Mouse (Mus musculus) hindbrain, embryonic 12.5 days (tissue): ENCODE measurements around the gene Defb42. TPM values are rescaled to one million over a fixed set of nuclear protein-coding genes. Genes with fewer than 3 reads are reported as not detected.

ENCODE experiments used
- ATAC-seq: fragments of 200-750 bp; cut with Nextera tagmentation; 2 replicates; pipeline ENCODE4 v1.8.0; 2017; ENCODE audit warnings: moderate TSS enrichment; ENCODE audit not compliant: low FRiP score
- H3K27ac ChIP-seq: fragments of 300-500 bp; sonication (generic); 2 replicates; pipeline ENCODE4 v1.5.1; 2016; ENCODE audit warnings: mild to moderate bottlenecking
- H3K27me3 ChIP-seq: fragments of 300-500 bp; sonication (generic); 2 replicates; pipeline ENCODE4 v1.6.1; 2016; ENCODE audit warnings: mild to moderate bottlenecking
- H3K36me3 ChIP-seq: fragments of 300-500 bp; sonication (generic); 2 replicates; pipeline ENCODE4 v1.6.1; 2016; ENCODE audit warnings: mild to moderate bottlenecking
- H3K4me1 ChIP-seq: fragments of 300-500 bp; sonication (generic); 2 replicates; pipeline ENCODE4 v1.6.1; 2016
- H3K4me2 ChIP-seq: fragments of 300-500 bp; sonication (generic); replicated peaks from 2 replicates; pipeline ENCODE4 v1.6.1; 2016; ENCODE audit warnings: mild to moderate bottlenecking
- H3K4me3 ChIP-seq: fragments of 300-500 bp; sonication (generic); 2 replicates; pipeline ENCODE4 v1.5.1; 2016; ENCODE audit warnings: mild to moderate bottlenecking
- H3K9ac ChIP-seq: fragments of 300-500 bp; sonication (generic); 2 replicates; pipeline ENCODE4 v1.6.1; 2016; ENCODE audit warnings: mild to moderate bottlenecking, moderate library complexity
- H3K9me3 ChIP-seq: fragments of 300-500 bp; sonication (generic); replicated peaks from 2 replicates; pipeline ENCODE4 v1.6.1; 2016; ENCODE audit warnings: mild to moderate bottlenecking
- WGBS: fragments of 180-500 bp; shearing (Covaris S2); methylation state at CpG from one replicate; pipeline ENCODE4 v1.1.7; 2016; 5-methylcytosine and 5-hydroxymethylcytosine counted together
- polyA plus RNA-seq: library from polyadenylated mRNA; unstranded; fragments of >200 nt; fragmentation: Nextera tagmentation; extraction: Ambion mirVana; gene quantifications from 2 replicates; pipeline ENCODE4 v1.2.1, GENCODE M21; 2016

The Defb42 gene
- 0.31 TPM in 1 of 2 replicates, not detected in the other for polyA plus RNA-seq

DNA sequence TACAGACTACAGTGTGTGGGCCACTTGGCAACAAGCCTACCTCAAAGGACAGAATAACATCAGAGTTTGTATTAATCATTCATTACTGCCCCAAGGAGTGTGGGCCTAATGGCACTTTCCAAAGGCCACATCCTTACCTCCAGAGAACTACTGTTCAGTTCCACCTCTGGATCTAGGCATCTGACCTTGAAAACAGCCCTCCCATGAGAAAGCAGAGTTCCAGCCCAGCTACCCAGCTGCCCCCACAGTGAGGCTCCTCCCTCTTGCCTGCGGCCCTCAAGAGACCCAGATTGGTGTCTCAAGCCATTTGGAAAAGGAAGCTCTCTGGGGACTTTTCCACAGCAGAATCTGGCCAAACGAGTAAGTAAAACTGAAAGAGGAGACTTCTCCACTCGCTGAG is at the start of gene Defb42:
Gene Defb42, plus strand, starts transcription at position 301 of the 400 bp plus-strand sequence.
- WGBS, result 80% methylated on average over 3 of the region's 3 CpGs

DNA sequence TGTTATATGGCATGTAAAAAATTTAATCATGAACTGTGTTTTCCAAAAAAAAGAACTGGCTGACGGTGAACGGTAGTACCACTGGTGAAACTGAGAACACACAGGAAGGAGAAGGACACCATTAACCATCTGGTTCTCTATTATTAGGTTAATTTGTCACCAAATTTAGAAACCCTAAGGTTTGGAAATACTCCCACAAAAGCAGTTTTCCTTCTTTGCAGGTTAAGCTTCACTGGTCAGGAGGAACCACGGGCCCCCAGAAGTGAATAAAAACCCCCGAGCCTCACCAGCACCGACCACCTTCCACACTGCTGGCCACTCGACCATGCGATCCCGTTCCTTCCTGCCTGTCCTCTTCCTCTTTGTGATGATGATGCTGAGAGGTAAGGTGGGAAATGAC is 49.0 kb upstream of the Defb42 start, which contains the start of gene Defb47:
Gene Defb47, plus strand, starts transcription at position 301 of the 400 bp plus-strand sequence.
- no peaks in the 10 kb centered on the region for H3K9me3 ChIP-seq

More for the DNA sequence above, at the start of gene Defb42:
- no peaks in the 10 kb centered on the region for H3K4me1 ChIP-seq
- H3K9me3 ChIP-seq, result no peaks in the 10 kb centered on the region
- no peaks in the 10 kb centered on the region for H3K36me3 ChIP-seq
- no peak within 1 kb of the TSS for H3K4me2 ChIP-seq
- H3K27ac ChIP-seq, result no peak within 1 kb of the TSS
- no peaks in the 10 kb centered on the region for H3K27me3 ChIP-seq
- no peak for ATAC-seq
- H3K9ac ChIP-seq, result no peak within 1 kb of the TSS
- no peak within 1 kb of the TSS for H3K4me3 ChIP-seq

DNA sequence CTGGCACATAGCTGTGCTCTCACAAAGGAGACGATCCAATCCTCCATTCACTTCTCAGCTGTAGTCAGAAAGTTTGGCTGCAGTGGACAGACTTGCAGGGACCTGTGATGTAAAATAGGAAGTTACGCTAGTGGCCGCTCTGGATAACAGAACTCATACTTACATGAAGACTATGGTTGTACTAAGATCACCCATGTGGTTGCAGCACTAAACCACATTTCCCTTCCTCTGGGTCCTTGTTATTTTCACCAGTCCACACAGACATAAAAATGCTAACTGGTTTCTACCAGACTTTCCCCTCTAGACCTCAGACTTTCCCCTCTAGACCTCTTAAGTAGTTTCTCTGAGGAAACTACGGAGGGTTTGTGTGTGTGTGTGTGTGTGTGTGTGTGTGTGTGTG is 47.8 kb upstream of the Defb42 start:
- Histone ChIP-seq H3K27ac (no peak overlapping the region), H3K9ac (no peak overlapping the region), H3K4me2 (no peak overlapping the region), H3K4me1 (no peaks in the 10 kb centered on the region), H3K36me3 (no peaks in the 10 kb centered on the region), H3K4me3 (no peak overlapping the region), H3K9me3 (no peaks in the 10 kb centered on the region), H3K27me3 (no peaks in the 10 kb centered on the region)
- ATAC-seq, result no peak
- WGBS, result 88% methylated on average over 4 of the region's 4 CpGs

More for the DNA sequence above, 49.0 kb upstream of the Defb42 start, which contains the start of gene Defb47:
- Histone ChIP-seq H3K4me1 (no peaks in the 10 kb centered on the region), H3K27ac (no peak within 1 kb of the TSS), H3K27me3 (no peaks in the 10 kb centered on the region), H3K36me3 (no peaks in the 10 kb centered on the region), H3K9ac (no peak within 1 kb of the TSS), H3K4me3 (no peak within 1 kb of the TSS), H3K4me2 (no peak within 1 kb of the TSS)
- no peak for ATAC-seq
- 83% methylated on average over 8 of the region's 8 CpGs for WGBS

DNA sequence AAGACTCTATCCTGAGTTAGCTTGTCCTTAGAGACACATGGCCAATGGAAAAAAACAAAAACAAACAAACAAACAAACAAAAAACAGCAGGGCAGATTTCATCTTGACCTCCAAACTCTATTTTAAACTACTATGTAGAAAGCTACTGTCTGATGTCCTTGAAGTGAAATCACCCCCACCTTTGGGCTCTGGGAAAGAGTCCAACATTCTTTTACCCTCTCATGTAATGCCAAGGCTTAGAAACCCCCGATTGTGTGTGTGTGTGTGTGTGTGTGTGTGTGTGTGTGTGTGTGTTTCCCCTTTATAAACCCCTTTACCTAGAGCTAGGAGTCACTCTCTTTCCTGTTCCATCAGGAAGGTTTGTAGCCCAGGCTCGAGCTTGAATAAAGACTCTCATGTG is 44.2 kb upstream of the Defb42 start:
- no peak for ATAC-seq
- no peak overlapping the region for H3K9ac ChIP-seq
- WGBS, result 63% methylated on average over 2 of the region's 2 CpGs
- no peaks in the 10 kb centered on the region for H3K27me3 ChIP-seq
- H3K4me3 ChIP-seq, result no peak overlapping the region
- no peaks in the 10 kb centered on the region for H3K4me1 ChIP-seq
- no peak overlapping the region for H3K27ac ChIP-seq
- H3K4me2 ChIP-seq, result no peak overlapping the region
- H3K9me3 ChIP-seq, result no peaks in the 10 kb centered on the region
- H3K36me3 ChIP-seq, result no peaks in the 10 kb centered on the region

DNA sequence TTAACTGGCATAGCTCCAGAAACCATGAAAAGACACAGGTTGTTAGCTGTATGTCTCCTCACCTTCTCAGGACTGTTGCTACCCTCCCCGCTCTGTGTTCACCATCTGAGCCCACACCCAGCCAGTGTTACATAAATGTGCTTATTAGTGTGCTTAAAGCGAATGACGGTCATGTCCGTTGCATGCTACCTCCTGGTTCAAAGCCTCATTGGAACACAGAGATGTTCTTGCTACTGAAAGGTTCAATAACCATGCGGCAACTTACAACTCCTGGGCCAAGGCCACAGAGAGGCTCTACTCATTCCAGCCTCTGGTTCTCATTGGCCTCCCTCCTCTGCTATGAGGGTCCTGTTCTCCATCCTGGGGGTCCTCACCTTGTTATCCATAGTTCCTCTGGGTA is 35.3 kb upstream of the Defb42 start, which contains the start of gene Defb43:
Gene Defb43, plus strand, starts transcription at position 301 of the 400 bp plus-strand sequence.
- H3K4me3 ChIP-seq, result no peak within 1 kb of the TSS
- no peaks in the 10 kb centered on the region for H3K36me3 ChIP-seq
- H3K4me1 ChIP-seq, result no peaks in the 10 kb centered on the region
- no peak within 1 kb of the TSS for H3K9ac ChIP-seq
- ATAC-seq, result no peak
- no peaks in the 10 kb centered on the region for H3K27me3 ChIP-seq
- 96% methylated on average over 5 of the region's 5 CpGs for WGBS
- no peak within 1 kb of the TSS for H3K4me2 ChIP-seq
- no peak within 1 kb of the TSS for H3K27ac ChIP-seq
- no peaks in the 10 kb centered on the region for H3K9me3 ChIP-seq

DNA sequence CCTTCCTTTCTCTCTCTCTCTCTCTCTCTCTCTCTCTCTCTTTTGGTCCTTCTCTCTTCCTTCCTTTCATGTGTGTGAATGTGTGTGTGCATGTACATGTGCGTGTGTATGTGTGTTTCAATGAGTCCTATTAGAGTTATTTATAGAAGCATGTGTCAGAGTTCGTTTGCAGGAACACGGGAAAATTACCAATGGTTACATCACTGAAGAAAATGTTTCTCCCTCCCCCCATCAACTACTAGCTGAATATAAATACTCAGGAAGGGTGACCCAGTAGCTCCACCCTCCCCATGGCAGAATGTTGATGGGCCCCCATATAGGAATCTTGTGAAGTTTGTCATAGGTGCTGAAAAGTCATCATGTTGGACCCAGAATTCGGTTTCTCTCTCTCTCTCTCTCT is 33.7 kb upstream of the Defb42 start:
- no peaks in the 10 kb centered on the region for H3K4me1 ChIP-seq
- H3K27me3 ChIP-seq, result no peaks in the 10 kb centered on the region
- H3K4me3 ChIP-seq, result no peak overlapping the region
- ATAC-seq, result no peak
- no peaks in the 10 kb centered on the region for H3K36me3 ChIP-seq
- H3K4me2 ChIP-seq, result no peak overlapping the region
- no peak overlapping the region for H3K27ac ChIP-seq
- H3K9me3 ChIP-seq, result no peaks in the 10 kb centered on the region
- no peak overlapping the region for H3K9ac ChIP-seq
- 83% methylated on average over 4 of the region's 4 CpGs for WGBS

DNA sequence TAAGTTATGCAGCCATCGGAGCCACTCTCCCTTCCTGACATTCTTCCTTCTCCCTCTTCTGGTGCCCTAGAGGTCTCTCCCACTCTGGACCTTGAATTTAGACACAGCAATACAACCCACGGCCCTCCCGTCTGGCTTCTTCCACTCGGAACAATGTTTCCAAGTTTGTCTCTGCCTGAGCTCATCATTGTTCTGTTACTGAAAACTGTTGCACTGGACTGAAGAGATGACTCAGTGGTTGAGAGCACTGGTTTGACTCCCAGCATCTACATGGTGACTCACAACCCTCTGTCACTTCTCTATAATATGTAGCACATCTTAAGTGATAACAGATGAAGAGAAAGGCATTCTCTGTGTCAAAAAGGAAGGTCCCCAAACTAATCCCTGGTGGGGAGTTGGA is 32.1 kb upstream of the Defb42 start:
- H3K4me3 ChIP-seq, result no peak overlapping the region
- no peak overlapping the region for H3K4me2 ChIP-seq
- no peak overlapping the region for H3K27ac ChIP-seq
- no peaks in the 10 kb centered on the region for H3K4me1 ChIP-seq
- H3K9ac ChIP-seq, result no peak overlapping the region
- no peaks in the 10 kb centered on the region for H3K9me3 ChIP-seq
- H3K27me3 ChIP-seq, result no peaks in the 10 kb centered on the region
- no peak for ATAC-seq
- H3K36me3 ChIP-seq, result no peaks in the 10 kb centered on the region
- 89% methylated on average over 4 of the region's 4 CpGs for WGBS

DNA sequence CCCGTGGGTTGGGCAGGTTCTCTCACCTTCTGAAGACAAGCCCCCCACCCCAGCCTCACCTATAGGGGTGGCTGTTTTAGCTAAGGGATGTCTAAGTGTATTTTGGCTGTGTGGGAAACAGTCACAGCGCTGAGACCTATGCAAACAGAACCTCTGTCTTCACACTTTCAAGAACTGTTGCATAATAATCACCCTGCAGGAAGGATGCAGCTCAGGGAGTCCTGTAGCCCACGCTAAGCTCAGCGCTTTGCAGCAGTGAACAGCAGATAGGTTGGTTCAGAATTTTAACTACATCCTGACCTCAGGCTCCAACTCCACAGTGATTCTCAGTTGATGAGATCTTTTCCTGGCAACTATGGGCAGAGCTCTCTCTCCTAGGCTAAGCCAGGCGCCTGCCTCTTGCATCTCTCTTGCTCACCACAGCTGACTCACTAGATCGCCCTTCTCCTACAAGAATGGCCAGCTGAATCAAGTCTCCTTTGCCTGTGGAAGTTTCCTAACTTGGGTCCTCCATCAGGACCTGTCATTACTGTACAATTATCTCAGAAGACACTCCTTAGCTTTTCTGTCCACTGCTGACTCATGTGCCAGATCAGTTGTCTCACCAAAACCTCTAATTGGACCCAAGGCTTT is 26.2 kb upstream of the Defb42 start:
- no peaks in the 10 kb centered on the region for H3K9me3 ChIP-seq

DNA sequence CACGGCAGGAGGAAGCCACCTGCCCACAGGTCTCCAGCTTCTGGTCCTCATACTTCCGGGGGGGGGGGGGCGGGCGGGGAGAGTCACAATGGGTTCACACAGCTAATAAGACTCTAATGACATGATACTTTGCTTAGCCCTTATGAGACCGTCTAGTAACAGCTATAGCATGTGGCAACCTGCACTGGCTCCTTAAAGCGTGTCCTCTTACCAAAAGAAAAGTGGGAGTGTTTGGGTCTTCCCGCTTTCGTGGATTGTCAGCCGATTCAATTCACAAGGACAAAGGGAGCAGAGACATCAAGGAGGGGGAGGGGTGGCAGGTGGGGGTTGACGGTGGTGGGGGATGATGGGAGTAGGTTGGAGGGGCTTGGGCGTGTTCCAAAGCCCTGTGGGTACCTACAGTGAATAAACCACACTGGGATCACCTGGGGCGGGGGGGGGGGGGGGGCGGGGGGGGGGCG is 3.1 kb downstream of the Defb42 start, which contains the start of gene Defb30:
Gene Defb30, minus strand, starts transcription at position 51 of the 461 bp plus-strand sequence.
- Histone ChIP-seq H3K9me3 (no peaks in the 10 kb centered on the region), H3K4me2 (no peak within 1 kb of the TSS), H3K4me1 (no peaks in the 10 kb centered on the region), H3K36me3 (no peaks in the 10 kb centered on the region), H3K9ac (no peak within 1 kb of the TSS), H3K4me3 (no peak within 1 kb of the TSS), H3K27me3 (no peaks in the 10 kb centered on the region), H3K27ac (no peak within 1 kb of the TSS)
- 63% methylated on average over 11 of the region's 14 CpGs for WGBS
- no peak for ATAC-seq

More for the DNA sequence above, 26.2 kb upstream of the Defb42 start:
- Histone ChIP-seq H3K4me1 (no peaks in the 10 kb centered on the region), H3K36me3 (no peaks in the 10 kb centered on the region), H3K9ac (no peak overlapping the region), H3K27ac (no peak overlapping the region), H3K4me2 (no peak overlapping the region), H3K27me3 (no peaks in the 10 kb centered on the region), H3K4me3 (no peak overlapping the region)
- WGBS, result 67% methylated on average over 6 of the region's 6 CpGs
- no peak for ATAC-seq

DNA sequence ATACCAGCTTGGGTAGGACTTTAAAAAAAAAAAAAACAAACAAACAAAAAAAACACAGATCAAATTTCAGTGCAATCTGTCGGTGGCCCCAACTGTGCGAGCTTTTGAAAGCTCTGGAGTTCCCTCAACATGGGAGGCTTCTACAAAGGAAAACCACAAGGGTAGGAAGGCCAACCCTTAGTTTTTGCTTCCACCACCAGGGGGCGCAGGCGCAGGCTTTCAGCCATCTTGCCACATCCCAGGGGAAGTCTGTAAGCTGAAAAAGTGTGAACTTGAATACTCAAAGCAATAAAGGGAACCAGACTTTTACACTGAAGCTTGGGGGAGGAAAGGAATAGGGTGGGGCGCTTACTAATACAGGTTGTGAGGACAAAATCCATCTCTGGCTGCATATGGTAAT is 4.0 kb downstream of the Defb42 start:
- 35% methylated on average over 5 of the region's 5 CpGs for WGBS
- Histone ChIP-seq H3K4me2 (no peak overlapping the region), H3K36me3 (no peaks in the 10 kb centered on the region), H3K9me3 (no peaks in the 10 kb centered on the region), H3K27me3 (no peaks in the 10 kb centered on the region), H3K4me3 (no peak overlapping the region), H3K4me1 (no peaks in the 10 kb centered on the region), H3K27ac (no peak overlapping the region), H3K9ac (no peak overlapping the region)
- ATAC-seq, result no peak

DNA sequence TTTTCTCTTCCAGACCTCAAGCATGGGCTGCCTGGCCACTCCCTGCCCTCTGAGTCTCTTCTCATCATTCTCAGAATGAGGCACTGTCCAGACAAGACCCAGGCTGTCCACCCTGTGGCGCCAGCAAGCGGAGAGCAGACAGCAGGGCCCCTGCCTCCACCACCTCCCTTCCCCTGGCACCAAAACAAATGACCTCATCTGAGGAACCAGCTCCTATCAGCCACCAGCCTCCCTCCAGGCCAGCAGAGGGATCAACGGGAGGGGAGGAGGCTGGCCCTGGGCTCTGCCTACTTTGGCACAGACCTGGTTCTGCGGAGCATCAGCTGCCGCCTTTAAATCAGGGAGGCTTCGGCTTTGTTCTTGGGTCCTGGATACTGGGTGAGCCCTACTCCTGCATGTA is 7.9 kb downstream of the Defb42 start:
- no peak overlapping the region for H3K9ac ChIP-seq
- H3K27ac ChIP-seq, result no peak overlapping the region
- H3K27me3 ChIP-seq, result no peaks in the 10 kb centered on the region
- no peak overlapping the region for H3K4me3 ChIP-seq
- H3K9me3 ChIP-seq, result no peaks in the 10 kb centered on the region
- no peak overlapping the region for H3K4me2 ChIP-seq
- H3K36me3 ChIP-seq, result no peaks in the 10 kb centered on the region
- ATAC-seq, result peak; percentile 38; the same call in 1 of the 2 replicates
- WGBS, result 50% methylated on average over 6 of the region's 6 CpGs
- H3K4me1 ChIP-seq, result no peaks in the 10 kb centered on the region

DNA sequence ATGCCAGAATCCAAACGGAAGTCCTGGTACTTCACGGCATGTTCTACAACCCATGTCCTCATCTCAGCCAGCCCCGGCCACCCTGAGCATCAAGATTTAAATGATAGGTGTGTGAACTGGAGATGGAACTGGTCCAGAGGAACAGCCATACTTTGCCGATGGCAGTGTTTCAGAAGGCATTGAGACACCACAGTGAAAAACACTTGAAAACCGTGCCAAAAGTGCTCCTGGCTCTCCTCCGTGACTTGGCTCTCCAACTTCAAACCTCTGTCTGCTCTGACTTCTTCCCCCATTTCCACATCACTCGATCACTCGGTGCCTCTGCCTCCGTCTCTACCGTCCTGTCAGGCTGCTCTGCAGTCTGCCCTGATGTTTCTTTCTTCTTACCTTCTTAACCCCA is 13.6 kb downstream of the Defb42 start:
- H3K9ac ChIP-seq, result no peak overlapping the region
- WGBS, result 90% methylated on average over 10 of the region's 10 CpGs
- no peak overlapping the region for H3K4me2 ChIP-seq
- no peaks in the 10 kb centered on the region for H3K4me1 ChIP-seq
- H3K9me3 ChIP-seq, result no peaks in the 10 kb centered on the region
- H3K36me3 ChIP-seq, result no peaks in the 10 kb centered on the region
- H3K4me3 ChIP-seq, result no peak overlapping the region
- H3K27me3 ChIP-seq, result 0 out of 2 replicates have a peak, but pooled peaks cover 2% of the 10 kb centered on the region
- no peak for ATAC-seq
- no peak overlapping the region for H3K27ac ChIP-seq

DNA sequence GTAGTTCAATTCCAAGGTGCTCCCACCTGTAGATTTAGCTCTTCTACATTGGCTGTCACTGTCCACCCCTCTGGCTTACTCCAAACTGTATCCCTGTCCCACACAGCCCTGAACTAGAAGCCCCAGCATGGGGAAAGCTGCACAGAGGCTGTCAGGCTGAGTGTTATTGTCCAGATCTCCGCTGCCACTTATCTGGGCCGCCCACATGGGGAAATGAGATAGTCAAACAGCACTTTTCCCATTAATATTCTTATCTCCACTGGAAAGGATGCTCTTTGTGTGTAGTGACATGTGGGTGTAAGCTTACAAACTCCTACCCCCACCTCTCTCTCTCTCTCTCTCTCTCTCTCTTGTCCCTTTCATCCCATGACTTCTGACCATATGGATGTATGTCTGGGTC is 15.4 kb downstream of the Defb42 start:
- 95% methylated on average over 2 of the region's 2 CpGs for WGBS

More for the DNA sequence above, 15.4 kb downstream of the Defb42 start:
- Histone ChIP-seq H3K4me3 (no peak overlapping the region), H3K4me2 (no peak overlapping the region), H3K36me3 (no peaks in the 10 kb centered on the region), H3K27ac (no peak overlapping the region), H3K4me1 (no peaks in the 10 kb centered on the region), H3K27me3 (0 out of 2 replicates have a peak, but pooled peaks cover 5% of the 10 kb centered on the region), H3K9me3 (no peaks in the 10 kb centered on the region), H3K9ac (no peak overlapping the region)
- no peak for ATAC-seq
